Mouse (Mus musculus): ENCODE results near the gene Arhgap4.

DNA sequence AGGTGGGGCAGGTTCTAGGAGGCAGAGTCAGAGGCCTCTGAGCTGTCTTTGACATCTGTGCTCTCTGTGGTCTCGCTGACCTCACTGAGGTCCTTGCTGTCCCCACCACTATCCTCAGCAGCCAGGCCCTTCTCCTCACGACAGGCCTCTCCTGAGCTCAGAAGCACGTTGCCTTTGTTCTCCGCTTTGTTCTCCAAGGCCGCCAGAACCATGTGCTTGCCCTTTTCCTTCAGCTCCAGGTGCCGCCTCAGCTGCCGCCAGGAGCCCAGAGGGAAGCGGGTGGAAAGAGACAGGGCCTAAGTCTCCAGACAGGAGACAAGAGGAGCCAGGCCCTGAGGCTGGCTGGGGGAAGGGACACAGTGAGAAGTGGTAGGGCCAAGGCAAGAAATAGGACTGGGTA is 4.7 kb downstream of the Arhgap4 start:
- TF ChIP-seq CTCF (IDR thresholded peaks at IDR 0.05; ENCODE audit: low read depth) (no peak), EP300 (IDR thresholded peaks at IDR 0.05; ENCODE audit: low read depth) (no peak)
